In genomic region chr3:41021980-41022379, GRCm38 (mm10) we compare ENCODE assay signal across 9 mouse cellular contexts.
A peak's percentile ranks its signal among the peaks of the same experiment; 100 is the strongest.
DNase-seq lines count a peak whose midpoint lies in the region; ATAC-seq and TF ChIP-seq lines count a peak whose summit lies in the region.
"Had no signal": no experiment of that assay in that cellular context is flagged by ENCODE, and none has a peak within 500 bp of the region (broad histone marks: within the 10 kb centered on the region; RNA-seq: fewer than 3 reads in every experiment).

No protein-coding gene starts in this region.

- H3K4me1 ChIP-seq in forebrain, embryonic 15.5 days, result peaks cover 3% of the 10 kb centered on the region; the same call in 1 of the 2 replicates
- no peaks in the 10 kb centered on the region for H3K4me1 ChIP-seq in forebrain, embryonic 10.5 days

- H3K9me3 ChIP-seq in forebrain, embryonic 15.5 days, result no peaks in the 10 kb centered on the region
- no peaks in the 10 kb centered on the region for H3K9me3 ChIP-seq in forebrain, embryonic 10.5 days

- H3K27ac ChIP-seq in forebrain, embryonic 15.5 days (replicated peaks), result no peak overlapping the region
- H3K27ac ChIP-seq in forebrain, embryonic 10.5 days, result no peak overlapping the region
- peak overlapping the region; percentile 28 for H3K27ac ChIP-seq in layer of hippocampus, adult 2 months

- H3K36me3 ChIP-seq in forebrain, embryonic 15.5 days, result no peaks in the 10 kb centered on the region
- H3K36me3 ChIP-seq in forebrain, embryonic 10.5 days (replicated peaks), result no peaks in the 10 kb centered on the region

- peak; percentile 37 for TF ChIP-seq CTCF in layer of hippocampus, adult 2 months (conservative IDR thresholded peaks at IDR 0.05)

- ATAC-seq in forebrain, embryonic 15.5 days (replicated peaks), result peak; percentile 77
- no peak for ATAC-seq in erythroblast, adult 5-6 weeks (replicated peaks; ENCODE audit: low FRiP score, poor library complexity, severe bottlenecking)

- H3K9ac ChIP-seq in forebrain, embryonic 15.5 days (replicated peaks), result no peak overlapping the region

- no peak overlapping the region for H3K4me3 ChIP-seq in forebrain, embryonic 15.5 days
- H3K4me3 ChIP-seq in forebrain, embryonic 10.5 days, result no peak overlapping the region
- no peak overlapping the region for H3K4me3 ChIP-seq in layer of hippocampus, adult 2 months

- WGBS in forebrain, embryonic 15.5 days, result 32% methylated on average over 6 of the region's 6 CpGs
- WGBS in forebrain, embryonic 10.5 days, result 67% methylated on average over 6 of the region's 6 CpGs

- DNase-seq in forebrain, embryonic 10.5 days (ENCODE audit: extremely low spot score, low spot score), result no peak
- DNase-seq in MN1 (ENCODE audit: low spot score), result peak; percentile 16
- peak; percentile 43 to 61 for DNase-seq in cerebellum, postnatal 25 days
- peak; percentile 50 to 78 for DNase-seq in layer of hippocampus, adult 2 months (ENCODE audit: low spot score in 2 of 2)
- no peak for DNase-seq in thymus, postnatal 14 days
- DNase-seq in liver, result no peak

- no peaks in the 10 kb centered on the region for H3K27me3 ChIP-seq in forebrain, embryonic 15.5 days
- no peaks in the 10 kb centered on the region for H3K27me3 ChIP-seq in forebrain, embryonic 10.5 days (ENCODE audit: poor library complexity, severe bottlenecking)
- H3K27me3 ChIP-seq: CH12.LX had no signal

- H3K4me2 ChIP-seq in forebrain, embryonic 15.5 days (replicated peaks), result no peak overlapping the region

Comparison
In these comparisons a context has a peak if more than half of its experiments do, and no peak if none do; other contexts are left out.
1. DNase-seq: peak in MN1 (single experiment), cerebellum, postnatal 25 days (2 of 2) and layer of hippocampus, adult 2 months (2 of 2); none in forebrain, embryonic 10.5 days (single experiment), thymus, postnatal 14 days (single experiment) and liver (single experiment).